Mouse (Mus musculus): ENCODE measurements around the gene Tmem126a.

Tmem126a gene

DNA sequence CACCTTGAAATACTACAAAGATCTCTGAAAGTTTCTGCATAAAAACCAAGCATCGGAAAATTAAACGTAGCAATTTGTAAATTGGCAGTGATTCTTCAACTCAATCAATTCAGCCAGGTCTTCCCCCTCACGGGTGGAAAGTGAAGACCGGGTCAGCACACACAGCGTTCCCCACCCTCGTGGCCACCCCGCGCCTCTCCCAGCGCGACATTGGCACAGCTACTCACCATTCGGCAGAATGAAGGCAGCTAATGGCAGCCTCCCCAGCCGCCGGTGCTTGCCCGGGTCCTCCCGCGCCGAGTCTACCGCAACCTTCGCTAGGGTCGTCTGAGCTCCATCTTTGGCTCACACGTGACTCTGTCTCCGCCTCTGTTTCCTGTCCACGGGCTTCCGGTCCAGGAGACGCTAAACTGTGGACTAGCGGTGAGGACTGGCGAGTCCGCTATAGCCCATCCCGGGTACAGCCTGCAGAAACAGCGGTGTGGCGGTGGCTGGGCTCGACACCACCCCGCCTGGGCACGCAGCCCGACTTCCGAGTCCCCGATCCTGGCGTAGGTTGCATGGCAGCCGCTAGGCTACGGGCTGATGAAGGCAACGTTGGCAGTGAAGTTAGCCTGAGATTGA, at the start of gene Tmem126a:
Tmem126a (minus strand) TSS at position 385 of the 624 bp plus-strand sequence.
- peak; percentile 54 for DNase-seq (ENCODE audit: low spot score)

DNA sequence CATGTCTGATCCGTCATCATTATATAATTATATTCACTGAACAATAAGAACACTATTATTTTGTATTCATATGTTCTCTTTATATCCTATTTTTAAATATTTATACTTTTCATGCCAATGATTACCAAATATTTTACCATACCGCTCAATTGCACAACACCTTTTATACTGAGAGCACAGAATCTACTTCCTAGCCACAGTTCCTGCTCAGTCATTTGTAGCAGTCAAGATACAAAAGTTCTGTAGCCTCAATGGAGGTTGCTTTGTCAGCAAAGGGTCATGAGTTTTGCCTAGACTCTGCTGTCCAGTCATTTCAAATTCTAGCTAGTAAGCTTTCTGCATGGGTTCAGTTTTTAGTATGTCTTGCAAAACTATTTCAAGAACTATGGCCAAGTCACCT, 25.6 kb upstream of the Tmem126a start:
- no peak for DNase-seq (ENCODE audit: low spot score)

DNA sequence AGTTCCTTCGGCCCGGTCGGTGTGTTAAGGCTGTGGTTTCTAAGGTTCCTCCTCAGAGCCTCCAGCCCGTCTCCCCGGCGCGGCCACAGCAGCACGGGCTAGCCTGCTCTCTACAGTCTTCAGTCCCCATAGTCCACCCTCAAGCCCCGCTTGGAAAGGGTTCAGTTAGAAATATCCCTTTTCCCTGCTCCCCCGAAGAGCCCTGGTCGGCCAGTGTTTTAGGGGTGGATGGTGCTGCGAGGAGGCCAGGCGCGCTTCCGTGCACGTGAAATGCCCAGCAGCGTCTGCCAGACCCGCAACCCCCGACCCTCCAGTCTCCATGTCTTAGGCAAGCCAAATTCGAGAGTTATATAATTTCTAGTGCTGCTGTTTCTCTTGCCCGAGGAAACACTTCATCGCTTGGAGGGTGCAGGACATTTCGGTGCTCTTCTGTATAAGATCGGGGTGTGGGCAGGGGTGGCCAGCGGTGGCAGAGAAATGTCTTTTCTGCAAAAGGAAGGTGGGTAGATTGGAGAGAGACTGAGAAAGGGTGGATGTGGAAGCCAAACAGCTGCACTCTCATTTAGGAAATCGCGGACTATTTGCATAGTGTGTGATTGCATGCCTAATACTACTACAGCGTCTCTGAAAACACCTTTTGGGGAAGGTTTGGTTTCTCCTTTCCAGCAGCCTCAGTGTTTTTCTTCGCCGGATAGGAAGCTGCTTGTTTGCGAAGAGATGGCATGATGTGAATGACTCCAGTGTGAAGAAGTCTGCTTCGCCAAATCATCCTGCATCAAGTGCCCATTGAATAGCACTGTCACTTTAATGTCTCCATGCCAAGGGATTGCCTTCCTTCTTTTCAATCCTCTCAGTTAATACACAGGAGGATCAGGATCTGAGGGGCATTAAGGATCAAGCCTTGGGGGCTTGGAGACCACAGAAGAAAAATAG, 19.6 kb upstream of the Tmem126a start, which contains the start of gene Dlg2:
Dlg2 (plus strand) TSS at position 360 of the 933 bp plus-strand sequence.
- DNase-seq (ENCODE audit: low spot score): no peak

DNA sequence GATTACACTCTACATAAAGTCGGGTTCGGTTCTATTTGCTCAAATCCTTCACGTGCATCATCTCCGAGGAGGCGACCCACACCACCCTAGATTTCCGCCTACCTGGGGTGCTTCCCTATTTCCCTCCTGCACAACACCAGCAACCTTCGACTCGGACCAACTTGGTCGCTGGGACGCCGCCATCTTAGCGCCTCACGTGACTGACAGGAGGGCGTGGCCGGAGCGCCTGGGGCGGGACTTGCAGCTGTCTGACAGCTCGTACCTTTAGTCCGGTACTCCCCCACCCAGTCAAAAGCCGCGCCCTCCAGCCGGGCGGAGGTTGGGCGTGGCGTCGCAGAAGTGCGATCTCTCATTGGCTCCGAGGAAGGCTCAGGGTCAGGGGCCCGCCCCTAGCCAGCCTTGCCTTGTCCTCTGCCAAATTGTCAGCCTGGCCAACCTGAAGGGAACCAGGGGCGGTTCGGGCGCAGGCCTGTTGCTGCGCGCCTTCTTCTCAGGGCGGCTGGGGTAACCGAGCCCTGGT, 18.8 kb upstream of the Tmem126a start, which contains the start of gene Tmem126b:
Tmem126b (minus strand) TSS at position 209 of the 520 bp plus-strand sequence.
- peak; percentile 99 for DNase-seq (ENCODE audit: low spot score)

DNA sequence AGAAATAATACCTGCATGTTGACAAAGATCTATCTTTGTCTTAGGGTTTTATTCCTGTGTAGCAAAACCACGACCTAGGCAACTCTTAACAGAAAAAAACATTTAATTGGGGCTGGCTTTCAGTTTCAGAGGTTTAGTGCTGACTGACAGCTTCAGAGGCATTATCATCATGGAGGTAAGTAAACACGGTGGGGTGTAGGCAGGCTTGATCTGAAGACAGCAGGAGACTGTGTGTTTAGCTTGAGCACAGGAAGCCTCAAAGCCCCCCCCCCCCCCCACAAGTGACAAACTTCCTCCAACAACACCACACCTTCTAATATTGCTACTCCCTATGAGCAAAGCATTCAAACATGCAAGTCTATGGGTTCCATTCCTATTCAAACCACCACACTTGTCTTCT, 16.5 kb upstream of the Tmem126a start:
- no peak for DNase-seq (ENCODE audit: low spot score)

DNA sequence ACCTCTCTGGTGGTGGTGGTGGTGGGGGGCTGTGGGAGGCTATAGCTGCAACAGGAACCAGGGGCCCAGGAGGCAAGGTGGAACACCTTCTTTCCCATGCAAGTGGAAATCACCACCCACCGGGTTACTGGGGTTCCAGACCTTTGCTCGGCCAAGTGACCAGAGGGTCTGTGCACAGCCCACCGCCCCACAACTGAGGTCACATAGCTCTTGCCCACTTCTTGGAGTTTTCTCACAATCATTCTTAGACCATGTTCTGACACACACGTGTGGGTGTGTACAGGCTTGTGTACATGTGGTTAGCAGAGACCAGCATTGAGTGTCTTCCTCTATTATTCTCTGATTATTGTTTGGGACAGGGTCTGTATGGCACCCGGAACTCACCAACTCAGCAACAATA, 4.4 kb upstream of the Tmem126a start:
- DNase-seq (ENCODE audit: low spot score): no peak

DNA sequence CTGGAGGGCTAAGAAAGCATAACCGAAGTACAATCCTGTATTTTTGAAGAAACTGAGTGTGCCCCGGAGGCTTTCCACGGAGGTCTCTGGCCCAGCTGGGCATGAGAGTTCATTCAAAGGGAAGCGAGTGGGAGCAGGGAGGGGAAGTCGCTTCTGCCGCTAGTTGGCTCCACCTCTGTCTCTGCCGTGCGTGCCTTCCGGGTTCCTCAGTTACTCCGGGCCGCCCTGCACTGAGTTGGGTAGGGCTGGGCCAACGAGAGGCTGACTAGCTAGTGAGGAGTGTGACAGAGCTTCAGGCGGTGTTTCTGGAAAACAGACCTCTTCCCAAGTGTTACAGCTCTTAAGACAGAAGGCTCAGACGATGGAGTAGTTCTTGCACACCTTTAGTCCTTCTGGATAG, 3.9 kb upstream of the Tmem126a start:
- peak; percentile 15 for DNase-seq (ENCODE audit: low spot score)

DNA sequence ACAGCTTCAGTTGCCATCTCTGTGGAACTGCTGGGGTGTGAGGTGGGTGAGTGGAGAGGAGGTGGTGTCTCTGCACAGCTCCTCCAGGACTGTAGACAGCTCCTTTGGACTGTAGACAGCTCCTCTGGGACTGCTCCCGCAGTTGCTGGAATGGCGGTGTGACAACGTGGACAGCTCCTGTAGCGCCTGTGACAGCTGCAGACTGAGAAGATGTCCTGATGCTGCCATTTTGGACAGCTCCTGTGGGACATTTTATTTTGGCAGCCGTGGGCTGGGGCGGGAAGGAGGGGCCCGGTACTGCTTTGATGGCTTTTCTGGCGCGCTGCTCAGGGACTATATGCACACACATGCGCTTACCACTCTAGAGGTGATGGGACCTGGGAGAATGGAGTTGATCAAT, 3.3 kb upstream of the Tmem126a start:
- DNase-seq (ENCODE audit: low spot score): no peak

DNA sequence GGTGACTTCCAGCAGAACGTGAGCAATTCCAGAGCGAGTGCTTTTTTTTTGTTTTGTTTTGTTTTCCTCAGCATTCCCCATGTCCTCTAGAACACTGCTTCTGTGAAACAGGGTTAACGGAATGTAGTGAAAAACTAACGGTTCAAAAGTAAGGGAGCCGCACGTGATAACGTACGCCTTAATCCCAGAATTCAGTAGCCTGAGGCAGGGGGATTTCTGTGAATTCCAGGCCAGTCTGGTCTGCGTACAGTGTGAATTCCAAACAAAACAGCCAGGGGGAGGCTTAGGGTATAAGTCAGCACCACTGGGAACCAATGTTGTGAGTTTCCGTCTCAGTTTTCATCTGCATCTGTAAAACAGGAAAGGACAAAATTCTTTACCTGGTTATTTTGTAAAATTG, 488 bp upstream of the Tmem126a start:
- no peak for DNase-seq (ENCODE audit: low spot score)

DNA sequence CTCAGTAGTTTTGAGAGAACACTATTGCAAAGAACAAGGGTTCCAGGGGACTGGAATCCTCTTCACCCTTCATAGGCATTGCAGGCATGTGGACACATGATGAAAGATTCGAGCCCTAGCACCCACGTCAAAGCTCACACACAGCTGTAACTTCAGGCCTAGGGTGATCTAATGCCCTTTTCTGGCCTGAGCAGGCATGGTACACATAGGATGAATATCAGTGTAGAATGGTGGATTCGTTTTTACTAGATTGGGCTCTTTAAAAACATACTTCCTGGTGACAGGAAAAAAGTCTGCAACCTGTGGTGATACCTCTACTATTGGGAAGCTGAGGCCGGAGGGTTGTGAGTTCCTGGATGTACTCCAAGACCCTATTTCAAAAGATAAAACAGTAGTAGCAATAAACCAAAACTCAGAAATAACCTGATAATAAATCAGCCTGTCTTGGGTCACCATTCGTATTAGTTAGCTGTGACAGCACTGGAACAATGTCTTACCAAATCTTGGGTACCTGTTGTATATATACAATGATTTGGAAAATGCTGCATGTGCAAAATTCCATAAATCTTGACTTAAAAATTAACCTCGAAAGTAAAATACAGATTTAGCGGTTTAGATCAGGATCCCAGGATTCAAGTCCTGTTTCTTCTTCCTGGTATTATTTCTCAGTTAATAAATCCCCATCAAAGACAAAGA, 732 bp downstream of the Tmem126a start:
- DNase-seq (ENCODE audit: low spot score): no peak

DNA sequence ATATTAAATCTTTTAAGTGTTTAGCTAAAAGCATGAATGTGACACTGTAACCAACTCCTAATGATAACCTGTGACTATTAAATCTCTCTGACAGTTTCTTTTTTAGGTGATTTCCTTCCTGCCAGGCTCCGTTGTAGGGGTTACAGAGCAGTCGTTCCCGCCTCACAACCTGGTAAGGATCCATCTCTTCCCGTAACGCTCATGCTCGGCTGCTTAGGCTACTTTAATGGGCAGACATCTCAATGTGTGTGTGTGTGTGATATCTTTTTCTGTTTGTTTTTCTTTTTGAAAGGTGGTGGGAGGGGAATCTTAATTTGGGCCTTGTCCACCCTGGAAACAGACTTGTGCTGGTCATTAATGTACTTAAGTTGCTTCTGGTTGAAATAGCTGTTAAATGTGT, 12.8 kb downstream of the Tmem126a start:
- DNase-seq (ENCODE audit: low spot score): peak; percentile 7

DNA sequence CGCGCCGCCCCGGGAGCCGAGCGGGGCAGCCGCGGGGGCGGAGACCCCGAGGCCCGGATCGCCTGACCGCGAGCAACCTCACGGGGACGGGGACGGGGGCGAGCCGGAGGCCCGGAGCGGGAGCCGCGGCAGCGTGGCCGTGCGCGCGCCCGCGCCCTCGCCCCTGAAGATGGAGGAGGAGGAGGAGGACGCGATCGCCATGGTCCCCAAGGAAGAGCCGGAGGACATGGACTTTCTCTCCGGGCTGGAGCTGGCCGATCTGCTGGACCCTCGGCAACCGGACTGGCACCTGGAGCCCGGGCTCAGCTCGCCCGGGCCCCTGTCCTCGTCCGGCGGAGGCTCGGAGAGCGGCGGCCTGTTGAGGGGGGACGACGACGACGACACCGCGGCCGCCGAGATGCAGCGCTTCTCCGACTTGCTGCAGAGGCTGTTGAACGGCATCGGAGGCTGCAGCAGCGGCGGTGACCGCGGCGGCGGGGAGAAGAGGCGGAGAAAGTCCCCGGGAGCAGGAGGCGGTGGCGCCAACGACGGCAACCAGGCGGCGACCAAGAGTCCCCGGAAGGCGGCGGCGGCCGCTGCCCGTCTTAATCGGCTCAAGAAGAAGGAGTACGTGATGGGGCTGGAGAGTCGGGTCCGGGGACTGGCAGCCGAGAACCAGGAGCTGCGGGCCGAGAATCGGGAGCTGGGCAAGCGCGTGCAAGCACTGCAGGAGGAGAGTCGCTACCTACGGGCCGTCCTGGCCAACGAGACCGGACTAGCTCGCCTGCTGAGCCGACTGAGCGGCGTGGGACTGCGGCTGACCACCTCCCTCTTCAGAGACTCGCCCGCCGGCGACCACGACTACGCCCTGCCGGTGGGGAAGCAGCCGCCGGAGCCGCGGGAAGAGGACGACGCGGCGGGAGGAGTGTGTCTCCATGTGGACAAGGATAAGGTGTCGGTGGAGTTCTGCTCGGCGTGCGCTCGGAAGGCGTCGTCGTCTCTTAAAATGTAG, 13.6 kb downstream of the Tmem126a start:
- DNase-seq (ENCODE audit: low spot score): peak; percentile 69

DNA sequence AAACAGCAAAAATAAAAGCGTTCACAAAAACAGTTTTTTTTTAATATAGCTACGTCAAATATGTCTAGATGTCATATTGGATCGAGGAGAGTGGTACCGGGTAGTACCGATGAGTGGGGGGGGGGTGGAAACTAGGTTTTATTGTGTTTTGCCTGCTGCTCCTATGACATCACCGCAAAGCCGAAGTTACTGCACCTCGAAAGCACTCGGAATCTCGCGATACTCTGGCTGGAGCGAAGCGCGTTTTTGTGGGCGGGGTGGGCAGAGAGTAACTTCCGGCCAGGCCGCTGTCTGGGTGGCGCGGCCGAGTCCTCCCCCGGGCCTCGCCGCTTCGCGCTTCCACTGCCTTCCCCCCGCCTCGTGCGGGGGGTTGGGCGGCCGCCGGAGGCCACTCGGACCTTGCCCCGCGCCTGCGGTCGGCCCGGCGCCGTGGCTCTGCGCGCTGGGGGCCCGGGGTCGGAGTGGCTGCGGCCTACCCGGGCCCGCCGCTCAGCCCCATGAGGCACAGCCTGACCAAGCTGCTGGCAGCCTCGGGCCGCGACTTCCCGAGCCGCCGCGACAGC, 14.4 kb downstream of the Tmem126a start, which contains the start of gene Crebzf:
Crebzf (plus strand) TSS at position 212 of the 563 bp plus-strand sequence.
- peak; percentile 91 for DNase-seq (ENCODE audit: low spot score)

DNA sequence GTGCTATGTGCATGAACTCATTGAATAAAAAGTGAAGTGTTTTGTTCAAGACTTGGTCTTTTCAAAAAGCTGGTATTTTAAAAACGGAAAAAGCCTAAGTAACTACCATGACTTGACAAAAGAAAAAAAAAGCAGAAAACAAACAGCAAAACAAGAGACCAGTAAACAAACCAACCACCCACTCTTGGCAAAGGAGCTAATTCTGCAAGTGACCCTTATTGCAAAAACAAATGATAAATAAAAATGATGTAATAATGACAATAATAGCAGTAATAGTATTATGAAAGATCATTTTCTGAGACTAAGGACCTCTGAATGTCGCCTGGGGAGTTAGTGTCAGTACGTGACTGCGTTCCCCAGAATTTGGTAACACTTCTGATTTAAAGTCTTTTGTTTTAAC, 15.0 kb downstream of the Tmem126a start:
- DNase-seq (ENCODE audit: low spot score): no peak

DNA sequence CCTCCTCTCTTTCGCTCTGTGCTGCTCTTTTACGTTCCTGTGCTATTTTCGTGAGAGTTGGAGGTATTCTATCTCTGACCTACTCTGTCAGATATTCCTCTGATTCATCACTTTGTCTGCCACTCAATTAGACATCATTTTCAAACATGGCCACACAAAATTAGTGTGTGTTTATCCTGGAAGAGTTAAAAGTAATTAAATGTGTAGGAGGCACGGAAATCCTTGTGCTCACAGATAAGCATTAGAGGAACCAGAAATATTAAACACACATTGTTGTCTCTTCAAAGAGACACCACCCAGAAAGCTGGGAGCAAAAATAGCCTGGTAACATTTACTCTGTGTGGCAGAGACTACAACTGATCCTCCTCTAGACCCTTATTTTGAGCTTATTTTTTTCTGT, 17.0 kb downstream of the Tmem126a start:
- no peak for DNase-seq (ENCODE audit: low spot score)

DNA sequence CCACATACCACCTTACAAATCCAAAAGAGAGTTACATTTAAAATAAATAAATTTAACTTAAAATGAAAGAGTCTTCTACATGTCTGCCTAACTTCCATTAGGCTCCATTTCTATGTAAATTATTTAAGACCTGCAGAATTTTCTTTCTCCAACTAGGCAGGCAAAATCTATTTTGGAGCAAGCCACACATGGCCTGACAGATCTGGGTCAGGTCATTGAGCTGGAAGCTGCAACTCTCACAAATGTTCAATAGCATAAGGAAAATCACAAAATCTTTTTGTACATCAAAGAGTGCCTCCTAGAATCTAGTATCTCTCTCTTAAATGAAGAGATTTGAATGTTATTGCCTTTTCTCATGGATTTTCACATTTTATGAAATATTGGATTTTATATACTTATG, 24.8 kb downstream of the Tmem126a start:
- DNase-seq (ENCODE audit: low spot score): no peak

DNA sequence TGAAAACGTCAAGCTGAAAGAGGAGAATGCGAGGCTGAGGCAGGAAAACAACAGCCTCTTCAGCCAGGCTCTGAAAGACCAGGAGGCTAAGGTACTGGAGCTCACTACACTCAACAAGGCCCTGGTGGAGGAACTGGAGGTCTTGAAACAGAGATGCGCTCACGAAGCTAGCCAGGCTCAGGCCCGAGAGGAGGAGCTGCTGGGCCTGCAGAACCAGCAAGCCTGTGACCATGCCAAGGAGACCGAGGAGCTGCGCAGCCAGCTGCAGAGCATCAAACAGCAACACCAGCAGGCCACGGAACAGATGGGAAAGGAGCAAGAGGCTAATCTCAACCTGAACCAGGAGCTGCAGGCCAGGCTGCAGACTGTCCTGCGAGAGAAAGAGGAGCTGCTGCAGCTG, 30.0 kb downstream of the Tmem126a start:
- no peak for DNase-seq (ENCODE audit: low spot score)

DNA sequence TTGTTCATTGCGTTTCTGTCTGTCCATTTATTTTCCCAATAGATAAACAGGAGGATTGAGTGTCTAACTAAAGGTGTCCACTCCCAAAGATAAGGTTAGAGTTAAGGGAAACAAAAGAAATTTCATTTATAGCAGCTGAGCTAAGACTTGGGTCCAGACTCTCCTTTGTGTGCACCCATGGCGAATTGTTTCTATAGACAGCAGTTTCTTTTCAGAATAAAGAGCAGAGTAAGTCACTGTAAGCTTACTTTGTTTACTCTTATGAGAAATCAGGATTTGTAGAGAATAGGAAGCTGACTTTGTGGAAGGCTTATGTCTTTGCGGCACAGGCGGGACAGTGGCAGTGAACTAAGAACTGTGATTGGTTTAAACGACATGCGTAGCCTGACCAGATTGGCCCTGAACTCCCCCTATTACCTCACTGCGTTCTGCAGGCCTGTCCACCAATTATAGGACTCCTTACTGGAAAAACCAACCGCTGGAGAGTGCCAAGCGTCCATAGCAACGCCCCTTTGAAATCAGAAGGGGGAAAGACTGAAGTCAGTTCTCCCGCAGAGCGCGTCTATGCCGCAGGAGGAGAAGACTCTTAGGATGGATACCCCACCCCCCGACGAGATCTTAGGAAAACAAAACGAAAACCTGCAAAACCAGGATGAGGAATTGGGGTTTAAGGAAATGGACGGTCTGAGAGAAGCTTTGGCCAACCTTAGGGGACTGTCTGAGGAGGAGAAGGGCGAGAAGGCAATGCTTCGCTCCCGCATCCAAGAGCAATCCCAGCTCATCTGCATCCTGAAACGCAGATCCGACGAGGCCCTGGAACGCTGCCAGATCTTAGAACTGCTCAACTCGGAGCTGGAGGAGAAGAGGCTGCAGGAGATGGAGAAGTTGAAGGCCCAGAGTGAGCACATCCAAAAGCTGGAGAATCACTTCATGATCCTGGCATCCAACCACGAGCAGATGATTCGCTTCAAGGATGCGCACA, 30.7 kb downstream of the Tmem126a start, which contains the start of gene Ccdc89:
Ccdc89 (plus strand) TSS at position 558 of the 982 bp plus-strand sequence.
- DNase-seq (ENCODE audit: low spot score): no peak

DNA sequence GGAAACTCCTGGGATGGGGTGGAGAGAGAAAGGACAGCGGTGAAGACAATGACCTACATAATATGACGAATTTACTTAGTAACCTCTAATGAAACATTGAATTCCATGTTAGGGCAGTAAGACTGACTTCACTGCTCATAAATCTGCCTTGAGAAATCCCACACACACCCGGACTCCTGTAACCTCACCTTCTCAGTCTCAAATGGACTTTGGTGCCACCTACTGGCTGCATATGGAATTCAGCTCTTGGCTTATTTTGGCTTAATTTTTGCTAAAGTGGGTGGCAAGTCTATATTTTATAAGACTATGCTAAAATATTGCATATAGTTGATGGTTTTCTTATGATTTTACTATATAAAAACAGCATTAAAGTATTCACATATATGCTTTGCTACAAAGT, 47.1 kb downstream of the Tmem126a start:
- DNase-seq (ENCODE audit: low spot score): peak; percentile 11

All from spleen, adult 12 weeks (tissue).